Comparison of ENCODE assay signal across 8 mouse cellular contexts in the genomic region with DNA sequence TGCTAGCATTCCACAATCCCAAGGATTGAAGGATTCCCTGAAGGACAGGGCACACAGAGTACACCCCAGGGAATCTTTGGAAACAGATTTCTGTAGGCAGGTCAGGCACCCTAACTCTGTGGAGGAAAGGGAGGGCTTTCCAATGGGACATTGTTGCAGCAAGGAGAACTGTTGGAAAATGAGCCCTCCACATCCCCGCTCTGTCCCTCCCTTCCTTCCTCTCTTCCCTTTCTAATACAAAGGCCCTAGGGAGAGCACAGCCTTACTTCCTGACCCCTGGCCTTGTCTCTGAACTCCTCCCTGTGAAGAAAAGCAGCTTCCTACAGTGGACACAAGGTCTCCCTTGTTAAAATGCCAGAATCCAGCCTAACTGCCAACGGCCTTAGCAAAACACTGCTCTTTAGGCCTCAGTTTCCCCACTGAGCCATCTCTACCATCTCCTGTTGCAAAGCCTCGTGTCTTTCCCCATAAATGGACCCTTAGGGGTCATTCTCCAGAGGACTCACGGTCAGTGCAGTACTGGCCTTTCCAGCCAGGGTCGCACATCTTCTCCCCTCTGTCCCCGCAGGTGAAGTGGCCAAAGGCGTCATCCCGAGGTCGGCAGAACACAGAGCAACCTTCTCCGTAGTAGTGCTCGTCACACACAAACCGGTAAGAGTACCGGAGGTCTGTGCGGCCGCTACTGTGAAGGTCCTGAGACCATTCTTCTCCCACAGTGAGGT. TPM values are rescaled to one million over a fixed set of nuclear protein-coding genes. Genes with fewer than 3 reads are reported as not detected.
DNase-seq lines count a peak whose midpoint lies in the region; ATAC-seq and TF ChIP-seq lines count a peak whose summit lies in the region.

No protein-coding gene starts in this region.

- no peak overlapping the region for H3K27ac ChIP-seq in cortical plate, adult 2 months (ENCODE audit: insufficient read depth, low read length)
- peak overlapping the region; percentile 65; the same call in 1 of the 2 replicates for H3K27ac ChIP-seq in forebrain, embryonic 11.5 days (ENCODE audit: low read depth, low read length)
- 0 out of 2 replicates have a peak overlapping the region, but pooled peaks have one; percentile 18 for H3K27ac ChIP-seq in hindbrain, embryonic 13.5 days

- no peak for DNase-seq in forebrain, embryonic 11.5 days (ENCODE audit: low spot score)
- DNase-seq in lung, postnatal 14 days: peak; percentile 17
- no peak for DNase-seq in frontal cortex, postnatal 25 days (ENCODE audit: low spot score in 2 of 2)
- no peak for DNase-seq in right cerebral cortex, postnatal 25 days
- DNase-seq in cerebellum, postnatal 4 days (ENCODE audit: low spot score in 2 of 2): no peak
- DNase-seq in adrenal gland, postnatal 10 days: no peak

- ATAC-seq in forebrain, embryonic 11.5 days (replicated peaks; ENCODE audit: low FRiP score): no peak
- ATAC-seq in hindbrain, embryonic 13.5 days (ENCODE audit: low FRiP score): no peak

- H3K36me3 ChIP-seq in forebrain, embryonic 11.5 days (ENCODE audit: control insufficient read depth, insufficient read depth, low read length): peaks cover 27% of the 10 kb centered on the region; the same call in 1 of the 2 replicates
- peaks cover 33% of the 10 kb centered on the region for H3K36me3 ChIP-seq in hindbrain, embryonic 13.5 days

- H3K4me1 ChIP-seq in cortical plate, adult 2 months (ENCODE audit: control insufficient read depth, insufficient read depth, low read length): no peaks in the 10 kb centered on the region; the same call in 1 of the 2 replicates
- H3K4me1 ChIP-seq in forebrain, embryonic 11.5 days (replicated peaks; ENCODE audit: control insufficient read depth, insufficient read depth, low read length): peaks cover 31% of the 10 kb centered on the region
- peaks cover 67% of the 10 kb centered on the region for H3K4me1 ChIP-seq in hindbrain, embryonic 13.5 days (replicated peaks)

- 0 out of 2 replicates have a peak overlapping the region, but pooled peaks have one; percentile 2 for H3K4me3 ChIP-seq in cortical plate, adult 2 months (ENCODE audit: insufficient read depth, low read length)
- H3K4me3 ChIP-seq in forebrain, embryonic 11.5 days (ENCODE audit: low read depth, low read length): peak overlapping the region; percentile 63
- H3K4me3 ChIP-seq in hindbrain, embryonic 13.5 days: peak overlapping the region; percentile 85

- no peak for TF ChIP-seq POLR2A in cortical plate, adult 2 months (IDR thresholded peaks at IDR 0.05; ENCODE audit: extremely low read depth, insufficient read depth, low read length)

- 51% methylated on average over 15 of the region's 15 CpGs for WGBS in forebrain, embryonic 11.5 days
- WGBS in hindbrain, embryonic 13.5 days: 52% methylated on average over 15 of the region's 15 CpGs

- H3K9me3 ChIP-seq in forebrain, embryonic 11.5 days (ENCODE audit: control insufficient read depth, low read length): no peaks in the 10 kb centered on the region
- H3K9me3 ChIP-seq in hindbrain, embryonic 13.5 days: no peaks in the 10 kb centered on the region

- peak overlapping the region; percentile 62 for H3K4me2 ChIP-seq in forebrain, embryonic 11.5 days (ENCODE audit: low read depth, low read length, severe bottlenecking)
- peak overlapping the region; percentile 88 for H3K4me2 ChIP-seq in hindbrain, embryonic 13.5 days

- H3K27me3 ChIP-seq in forebrain, embryonic 11.5 days (ENCODE audit: control insufficient read depth, insufficient read depth, low read length): peaks cover 2% of the 10 kb centered on the region; the same call in 1 of the 2 replicates
- H3K27me3 ChIP-seq in hindbrain, embryonic 13.5 days: no peaks in the 10 kb centered on the region

- TF ChIP-seq CTCF in cortical plate, adult 2 months (IDR thresholded peaks at IDR 0.05; ENCODE audit: extremely low read depth, insufficient read depth, low read length): no peak

- H3K9ac ChIP-seq in forebrain, embryonic 11.5 days (ENCODE audit: low read length): peak overlapping the region; percentile 73
- peak overlapping the region; percentile 97 for H3K9ac ChIP-seq in hindbrain, embryonic 13.5 days

RNA-seq across cellular contexts. Expression of gene Dll1, which starts 3.6 kb away (rescaled TPM):
- polyA plus RNA-seq in cortical plate, adult 2 months (2012; rRNA removed): 4.7 and 5.5 TPM in 2 replicates
- 84.7 and 97.4 TPM in 2 replicates for polyA plus RNA-seq in forebrain, embryonic 11.5 days (2014; fragmentation: Nextera tagmentation; extraction: Ambion mirVana)
- 27.1 and 29.7 TPM in 2 replicates for polyA plus RNA-seq in hindbrain, embryonic 13.5 days (2015; fragmentation: Nextera tagmentation; extraction: Ambion mirVana)
- total RNA-seq in adrenal gland, postnatal 10 days (2021): 10 to 100 TPM in 1 of 2 experiments, 1 to 10 TPM in 1; 7.1 to 10.5 TPM

RNA-seq across cellular contexts. Expression of gene Fam120b, which starts 22.9 kb away (rescaled TPM):
- polyA plus RNA-seq in cortical plate, adult 2 months (2012; rRNA removed): 27.8 and 29.3 TPM in 2 replicates
- polyA plus RNA-seq in forebrain, embryonic 11.5 days (2014; fragmentation: Nextera tagmentation; extraction: Ambion mirVana): 32.7 and 33.6 TPM in 2 replicates
- polyA plus RNA-seq in hindbrain, embryonic 13.5 days (2015; fragmentation: Nextera tagmentation; extraction: Ambion mirVana): 44.4 and 47.0 TPM in 2 replicates
- 10 to 100 TPM; 16.1 to 19.0 TPM for total RNA-seq in adrenal gland, postnatal 10 days (2021)

Comparison
In these comparisons a context has a peak if more than half of its experiments do, and no peak if none do; other contexts are left out.
1. H3K4me3 ChIP-seq: peak in every context shown above with its lines; median percentile 85 in hindbrain, embryonic 13.5 days; 63 in forebrain, embryonic 11.5 days; 2 in cortical plate, adult 2 months.